8 mouse cellular contexts compared by ENCODE assay signal in the genomic region with DNA sequence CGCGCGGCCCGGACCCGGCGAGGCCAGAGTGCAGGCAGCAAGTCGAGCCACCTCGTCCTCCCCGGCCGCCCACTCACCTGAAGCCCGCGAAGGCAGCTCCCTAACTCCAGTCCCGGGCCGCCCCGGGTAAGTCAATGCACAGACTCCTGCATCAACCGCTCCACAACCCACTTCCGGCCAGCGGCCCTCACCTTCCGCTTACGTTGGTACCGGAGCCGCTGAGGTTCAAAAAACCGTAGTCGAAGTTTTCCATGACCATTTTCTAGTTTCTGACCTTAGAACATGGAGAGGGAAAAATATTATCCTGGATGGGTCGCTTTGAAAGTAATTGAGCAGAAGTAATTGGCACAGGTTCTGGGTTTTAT. TPM values are rescaled to one million over a fixed set of nuclear protein-coding genes. Genes with fewer than 3 reads are reported as not detected.
DNase-seq lines count a peak whose midpoint lies in the region; ATAC-seq and TF ChIP-seq lines count a peak whose summit lies in the region.

Gene Fastkd5 (minus strand): TSS at position 189 of the 365 bp plus-strand sequence.
Gene Ubox5 (minus strand): TSS at position 200 of the 365 bp plus-strand sequence.

- peak within 1 kb of the TSS; percentile 94 for H3K4me2 ChIP-seq in forebrain, embryonic 16.5 days (ENCODE audit: low read length)
- peak within 1 kb of the TSS; percentile 76 for H3K4me2 ChIP-seq in lung, embryonic 15.5 days

- DNase-seq in ES-E14 (ENCODE audit: low read depth, low spot score) = no peak
- peak; percentile 89 to 93 for DNase-seq in cerebellum, adult 18-20 months
- DNase-seq in heart, postnatal 36 days = peak; percentile 93 to 98
- peak; percentile 87 to 91 for DNase-seq in layer of hippocampus, adult 2 months (ENCODE audit: low spot score in 2 of 2)
- DNase-seq in ovary, adult 18-20 months (ENCODE audit: low spot score) = peak; percentile 75
- peak; percentile 86 for DNase-seq in thymus, postnatal 0 days (ENCODE audit: low spot score)

- H3K36me3 ChIP-seq in ES-E14 (ENCODE audit: control insufficient read depth, insufficient read depth, low read length, poor library complexity, severe bottlenecking) = peaks cover 12% of the 10 kb centered on the region
- H3K36me3 ChIP-seq in forebrain, embryonic 16.5 days (ENCODE audit: control insufficient read depth, insufficient read depth) = peaks cover 10% of the 10 kb centered on the region
- H3K36me3 ChIP-seq in lung, embryonic 15.5 days = peaks cover 19% of the 10 kb centered on the region; the same call in 1 of the 2 replicates

- H3K27ac ChIP-seq in ES-E14 (ENCODE audit: insufficient read depth, low read depth, low read length, poor library complexity, severe bottlenecking) = peak within 1 kb of the TSS; percentile 45
- peak within 1 kb of the TSS; percentile 47 for H3K27ac ChIP-seq in forebrain, embryonic 16.5 days (ENCODE audit: low read length)
- peak within 1 kb of the TSS; percentile 87 for H3K27ac ChIP-seq in layer of hippocampus, adult 2 months
- peak within 1 kb of the TSS; percentile 67 for H3K27ac ChIP-seq in lung, embryonic 15.5 days

- under 1% methylated on average over 25 of the region's 25 CpGs for WGBS in forebrain, embryonic 16.5 days
- WGBS in lung, embryonic 15.5 days = under 1% methylated on average over 25 of the region's 25 CpGs

- H3K9me3 ChIP-seq in ES-E14 (ENCODE audit: control insufficient read depth, insufficient read depth, low read depth, low read length) = no peaks in the 10 kb centered on the region
- no peaks in the 10 kb centered on the region for H3K9me3 ChIP-seq in forebrain, embryonic 16.5 days (ENCODE audit: control insufficient read depth, low read length)
- no peaks in the 10 kb centered on the region for H3K9me3 ChIP-seq in lung, embryonic 15.5 days

- TF ChIP-seq CTCF in layer of hippocampus, adult 2 months (conservative IDR thresholded peaks at IDR 0.05) = no peak

- H3K9ac ChIP-seq in ES-E14 (ENCODE audit: insufficient read depth, low read depth, low read length, poor library complexity, severe bottlenecking) = peak within 1 kb of the TSS; percentile 99
- H3K9ac ChIP-seq in forebrain, embryonic 16.5 days (replicated peaks; ENCODE audit: low read depth, low read length) = peak within 1 kb of the TSS; percentile 96
- H3K9ac ChIP-seq in lung, embryonic 15.5 days = peak within 1 kb of the TSS; percentile 92

- H3K4me1 ChIP-seq in ES-E14 (ENCODE audit: control insufficient read depth in 2 of 2, insufficient read depth in 2 of 2, low read length in 2 of 2, poor library complexity in 1 of 2) = peaks cover 5 to 22% of the 10 kb centered on the region in 2 experiments; a peak in 3 of 4 replicates
- H3K4me1 ChIP-seq in forebrain, embryonic 16.5 days (replicated peaks; ENCODE audit: control insufficient read depth, insufficient read depth, low read length) = peaks cover 19% of the 10 kb centered on the region
- H3K4me1 ChIP-seq in lung, embryonic 15.5 days = peaks cover 13% of the 10 kb centered on the region

- peak within 1 kb of the TSS; percentile 92 to 93 for H3K4me3 ChIP-seq in ES-E14 (ENCODE audit: insufficient read depth in 1 of 2, low read depth in 1 of 2, low read length in 2 of 2, poor library complexity in 1 of 2, severe bottlenecking in 1 of 2)
- H3K4me3 ChIP-seq in forebrain, embryonic 16.5 days (replicated peaks; ENCODE audit: low read length) = peak within 1 kb of the TSS; percentile 97
- peak within 1 kb of the TSS; percentile 75 for H3K4me3 ChIP-seq in layer of hippocampus, adult 2 months
- peak within 1 kb of the TSS; percentile 100 for H3K4me3 ChIP-seq in lung, embryonic 15.5 days

- ATAC-seq in forebrain, embryonic 16.5 days = peak; percentile 92
- peak; percentile 80 for ATAC-seq in lung, embryonic 15.5 days (ENCODE audit: borderline replicate concordance, extremely low read depth, low FRiP score, low TSS enrichment)

- intact Hi-C loops in heart, postnatal 36 days (cut with DNase I) = no loop called here

- in situ Hi-C loops in ES-E14 (cut with MboI; ENCODE audit: low sequenced_read_pairs in 2 of 2, unreplicated experiment in 2 of 2) = no loop called here

- H3K27me3 ChIP-seq in forebrain, embryonic 16.5 days (replicated peaks; ENCODE audit: control insufficient read depth, insufficient read depth, low read length) = peaks cover 7% of the 10 kb centered on the region; the same call in 1 of the 2 replicates
- peaks cover 14% of the 10 kb centered on the region for H3K27me3 ChIP-seq in lung, embryonic 15.5 days

TF ChIP-seq in ES-E14, 5 proteins besides CTCF, POLR2A, EP300 and RAD21:
- TF ChIP-seq HCFC1 (IDR thresholded peaks at IDR 0.05; ENCODE audit: borderline replicate concordance, insufficient read depth, low read length) = peak; percentile 77
- TF ChIP-seq CHD2 (IDR thresholded peaks at IDR 0.05; ENCODE audit: low read depth, low read length) = no peak
- no peak for TF ChIP-seq MAFK (IDR thresholded peaks at IDR 0.05; ENCODE audit: insufficient read depth, low read depth, low read length)

RNA-seq across cellular contexts. Expression of gene Fastkd5, which starts in this region (rescaled TPM):
- 22.0 and 22.2 TPM in 2 replicates for total RNA-seq in ES-E14 (2012; rRNA removed)
- polyA plus RNA-seq in forebrain, embryonic 16.5 days (2015; fragmentation: Nextera tagmentation; extraction: Ambion mirVana) = 12.5 and 17.2 TPM in 2 replicates
- 1 to 10 TPM; 7.1 to 8.0 TPM for total RNA-seq in heart, postnatal 36 days (2021)
- total RNA-seq in layer of hippocampus, adult 2 months (2021) = 1 to 10 TPM; 8.8 to 8.9 TPM
- polyA plus RNA-seq in lung, embryonic 15.5 days (2015; fragmentation: Nextera tagmentation; extraction: Ambion mirVana) = 14.6 and 15.0 TPM in 2 replicates
- polyA plus RNA-seq in thymus, postnatal 0 days (2015; fragmentation: Nextera tagmentation; extraction: Ambion mirVana) = 13.6 and 16.7 TPM in 2 replicates

RNA-seq across cellular contexts. Expression of gene Ubox5, which starts in this region (rescaled TPM):
- 5.0 and 5.8 TPM in 2 replicates for total RNA-seq in ES-E14 (2012; rRNA removed)
- 13.7 and 14.7 TPM in 2 replicates for polyA plus RNA-seq in forebrain, embryonic 16.5 days (2015; fragmentation: Nextera tagmentation; extraction: Ambion mirVana)
- 1 to 10 TPM; 3.7 to 4.1 TPM for total RNA-seq in heart, postnatal 36 days (2021)
- 10 to 100 TPM; 11.0 to 11.7 TPM for total RNA-seq in layer of hippocampus, adult 2 months (2021)
- 10.4 and 10.5 TPM in 2 replicates for polyA plus RNA-seq in lung, embryonic 15.5 days (2015; fragmentation: Nextera tagmentation; extraction: Ambion mirVana)
- 8.6 and 9.3 TPM in 2 replicates for polyA plus RNA-seq in thymus, postnatal 0 days (2015; fragmentation: Nextera tagmentation; extraction: Ambion mirVana)
